Mouse (Mus musculus) common myeloid progenitor, adult 5-6 weeks (primary cell): ENCODE data around the gene Dhrs3. TPM values are rescaled to one million over a fixed set of nuclear protein-coding genes. Genes with fewer than 3 reads are reported as not detected.
A peak's percentile ranks its signal among the peaks of the same experiment; 100 is the strongest.

Source experiments
- ATAC-seq: replicated peaks from 2 replicates; pipeline ENCODE4 v1.8.0; 2016; ENCODE audit warnings: low read depth, mild to moderate bottlenecking, moderate TSS enrichment, inconsistent platforms; ENCODE audit not compliant: poor library complexity, severe bottlenecking
- total RNA-seq: library from RNA; stranded (forward); fragments of 200-1000, 187-1606 nt; gene quantifications from 2 replicates; pipeline ENCODE4 v1.2.3, GENCODE M21; 2017

The Dhrs3 gene
- total RNA-seq, 1 experiment from 2014 or later = 37.1 TPM

- no peak for ATAC-seq
Observed at GRCm38 (mm10) chr4:144934501-144934900, 41.9 kb downstream of the Dhrs3 start.

DNA sequence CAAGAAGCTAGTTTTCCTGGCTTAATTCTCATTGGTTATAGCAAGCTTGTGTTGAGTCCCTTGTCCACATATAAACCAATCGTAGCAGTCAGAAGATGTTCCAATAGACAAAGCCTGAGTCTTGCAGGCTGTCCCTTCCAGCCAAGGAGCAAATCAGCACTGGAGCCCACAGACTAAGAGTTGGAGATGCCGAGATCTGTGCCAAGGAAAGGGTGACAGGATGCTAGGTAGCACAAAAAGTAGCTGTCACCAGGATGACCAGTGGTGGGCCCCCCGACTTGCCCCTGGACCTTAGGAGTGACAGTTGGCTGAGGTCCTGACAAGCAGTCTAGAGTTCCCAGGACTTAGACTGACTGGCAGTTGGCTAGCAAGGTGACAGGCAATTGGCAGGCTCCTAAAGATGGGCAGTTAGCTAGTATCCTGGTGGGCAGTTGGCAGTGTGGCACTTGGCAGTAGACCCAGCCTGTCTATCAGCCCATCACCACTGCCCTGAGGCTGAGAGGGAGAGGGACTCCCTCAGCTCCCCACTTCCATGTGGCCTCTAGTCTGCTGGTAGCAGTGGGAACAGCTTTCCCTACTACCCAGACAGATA, 44.0 kb downstream of the Dhrs3 start:
- no peak for ATAC-seq

GRCm38 (mm10) chr4:144939847-144940411, 47.3 kb downstream of the Dhrs3 start:
- no peak for ATAC-seq

DNA sequence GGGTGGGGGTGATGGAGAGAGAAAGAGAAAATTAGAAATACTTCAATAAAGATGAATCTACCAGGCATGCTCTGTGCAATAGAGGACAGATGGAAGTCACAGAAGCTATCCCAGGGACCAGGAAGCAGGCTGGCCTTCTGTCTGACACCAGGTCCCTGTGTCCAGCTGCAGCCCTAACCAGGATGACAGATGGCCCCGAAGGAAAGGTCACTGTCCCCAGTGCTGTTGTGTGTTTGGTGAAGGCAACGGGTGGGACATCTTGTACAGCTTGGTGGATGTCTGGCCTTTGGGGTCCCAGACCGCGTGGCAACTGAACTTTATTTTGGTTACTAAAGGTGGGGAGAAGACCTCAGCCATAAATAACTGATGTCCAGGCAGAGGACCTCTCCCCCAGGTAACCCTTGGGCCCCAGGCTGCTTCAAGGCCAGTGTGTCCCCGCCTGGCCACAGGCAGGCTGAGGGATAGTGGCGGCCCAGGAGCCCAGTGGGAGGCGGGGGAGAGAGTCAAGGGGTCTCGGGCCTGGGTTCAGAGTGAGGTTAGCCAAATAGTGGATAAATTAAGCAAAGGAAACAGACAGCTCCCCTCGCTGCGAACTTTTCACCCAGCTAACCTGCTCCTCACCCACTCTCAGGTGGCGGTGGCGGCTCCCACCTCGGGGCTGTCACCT, 48.3 kb downstream of the Dhrs3 start:
- no peak for ATAC-seq

DNA sequence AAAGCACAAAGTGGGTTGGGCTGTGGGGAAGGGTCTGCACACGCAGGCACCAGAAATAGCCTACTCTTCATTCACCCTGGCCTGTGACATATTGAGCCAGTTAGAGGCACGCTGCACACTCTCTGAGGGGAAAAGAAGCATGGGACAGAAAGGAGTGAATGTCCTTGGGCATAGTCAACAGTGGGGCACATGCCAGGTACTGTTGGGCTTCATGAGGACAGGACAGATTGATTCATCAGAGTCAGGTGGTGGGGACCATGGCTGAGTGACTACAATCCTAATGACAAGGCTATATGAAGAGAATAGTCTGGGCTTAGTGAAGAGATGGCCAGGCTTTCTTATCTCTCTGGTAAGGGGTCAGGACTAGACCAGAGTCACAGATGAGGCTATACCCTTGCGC, 49.8 kb downstream of the Dhrs3 start:
- ATAC-seq = no peak

- ATAC-seq = no peak
Observed at GRCm38 (mm10) chr4:144943273-144943672, 50.6 kb downstream of the Dhrs3 start.

GRCm38 (mm10) chr4:144947738-144948390, 55.2 kb downstream of the Dhrs3 start:
- ATAC-seq = no peak

GRCm38 (mm10) chr4:144949441-144950326, 57.1 kb downstream of the Dhrs3 start:
- peak; percentile 81 for ATAC-seq

- ATAC-seq = no peak
Observed at GRCm38 (mm10) chr4:144950327-144950711, 57.7 kb downstream of the Dhrs3 start.

- ATAC-seq = peak; percentile 5; the same call in 1 of the 2 replicates
Observed at GRCm38 (mm10) chr4:144950883-144951282, 58.3 kb downstream of the Dhrs3 start.

- no peak for ATAC-seq
Observed at GRCm38 (mm10) chr4:144951859-144952258, 59.2 kb downstream of the Dhrs3 start.

- ATAC-seq = no peak
Observed at GRCm38 (mm10) chr4:144953421-144953820, 60.8 kb downstream of the Dhrs3 start.

DNA sequence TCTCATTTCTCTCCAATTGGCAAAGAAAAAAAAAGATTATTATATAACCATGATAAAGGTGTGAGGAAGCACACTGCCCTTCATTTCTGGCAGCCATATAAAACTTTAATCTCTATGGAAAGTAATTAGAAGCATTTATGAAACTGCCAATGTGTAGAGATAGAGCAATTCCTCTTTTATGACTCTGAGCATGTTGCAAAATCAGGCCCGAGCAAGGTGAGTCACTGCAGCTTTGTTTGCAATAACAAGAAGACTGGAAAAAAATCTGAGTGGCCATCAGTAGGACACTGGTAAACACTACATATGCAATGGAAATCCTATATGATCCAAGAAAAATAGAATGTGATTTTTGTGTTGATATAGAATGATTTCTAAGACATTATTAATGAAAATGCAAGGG, 63.2 kb downstream of the Dhrs3 start:
- ATAC-seq = peak; percentile 53

DNA sequence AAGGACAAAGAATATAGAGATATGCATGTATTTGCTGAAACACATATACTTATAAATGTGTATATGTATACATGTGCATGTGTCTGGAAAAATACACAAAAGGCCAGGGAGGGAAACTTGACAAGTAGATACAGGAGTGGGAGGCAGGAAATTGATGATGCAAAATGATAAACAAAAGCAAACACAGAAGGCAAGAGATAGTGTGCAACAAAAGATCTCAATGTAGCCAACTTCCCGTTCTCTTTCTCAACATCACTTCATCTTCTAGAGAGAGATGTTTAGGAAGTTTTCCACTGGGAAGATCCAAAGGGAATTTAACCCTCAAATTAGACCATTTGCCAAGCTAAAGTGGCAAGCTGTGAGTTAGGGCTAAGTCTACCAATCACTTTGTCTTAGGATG, 63.7 kb downstream of the Dhrs3 start:
- ATAC-seq = no peak

GRCm38 (mm10) chr4:144957186-144957585, 64.6 kb downstream of the Dhrs3 start:
- no peak for ATAC-seq

DNA sequence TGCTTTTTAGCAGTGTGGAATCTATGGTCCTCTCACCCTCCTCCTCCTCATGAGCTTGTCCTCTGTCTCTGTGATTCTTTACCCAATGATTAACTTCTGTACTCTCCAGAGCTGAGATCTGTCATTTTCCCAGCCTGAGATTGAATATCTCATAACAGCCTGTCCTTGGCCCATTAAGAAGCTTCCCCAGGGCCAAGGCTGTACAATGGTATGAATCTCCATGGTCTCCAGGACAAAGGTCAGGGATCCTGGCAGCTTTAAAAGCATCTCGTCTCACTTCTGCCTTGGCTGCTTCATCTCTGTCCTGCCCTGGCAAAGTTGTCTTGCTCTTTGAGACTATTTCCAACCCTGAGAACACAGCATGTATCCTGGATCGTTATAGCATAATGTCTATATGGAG, 65.1 kb downstream of the Dhrs3 start:
- no peak for ATAC-seq

DNA sequence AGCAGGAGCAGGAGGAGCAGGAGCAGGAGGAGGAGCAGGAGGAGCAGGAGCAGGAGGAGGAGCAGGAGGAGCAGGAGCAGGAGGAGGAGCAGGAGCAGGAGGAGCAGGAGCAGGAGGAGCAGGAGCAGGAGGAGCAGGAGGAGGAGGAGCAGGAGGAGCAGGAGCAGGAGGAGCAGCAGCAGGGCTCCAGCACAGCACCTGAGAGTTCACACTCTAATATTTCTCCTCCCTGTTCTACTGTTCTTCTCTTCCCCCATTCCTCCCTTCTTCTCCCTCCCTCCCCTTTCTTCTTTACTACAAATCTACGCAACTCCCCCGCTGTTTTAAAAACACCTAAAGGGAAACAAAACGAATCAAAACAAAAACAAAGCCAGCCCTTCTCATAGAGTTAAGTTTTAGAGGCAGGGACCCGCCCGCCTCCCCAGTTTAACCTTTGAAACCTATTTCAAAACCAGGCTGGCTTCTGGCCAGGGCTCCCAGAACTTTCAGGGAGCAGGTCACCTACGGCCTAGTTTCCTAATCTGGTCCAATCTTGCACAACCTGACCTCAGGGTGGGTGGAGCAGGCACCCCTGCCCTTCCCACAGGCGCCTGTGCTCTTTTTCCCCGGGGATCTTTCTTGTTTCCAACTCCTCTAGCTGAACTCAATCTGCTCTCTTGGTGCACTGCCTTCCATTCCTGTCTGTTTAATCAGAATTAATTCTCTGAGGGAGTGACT, 67.7 kb downstream of the Dhrs3 start:
- peak; percentile 46 for ATAC-seq

GRCm38 (mm10) chr4:144961232-144961631, 68.6 kb downstream of the Dhrs3 start:
- ATAC-seq = no peak

DNA sequence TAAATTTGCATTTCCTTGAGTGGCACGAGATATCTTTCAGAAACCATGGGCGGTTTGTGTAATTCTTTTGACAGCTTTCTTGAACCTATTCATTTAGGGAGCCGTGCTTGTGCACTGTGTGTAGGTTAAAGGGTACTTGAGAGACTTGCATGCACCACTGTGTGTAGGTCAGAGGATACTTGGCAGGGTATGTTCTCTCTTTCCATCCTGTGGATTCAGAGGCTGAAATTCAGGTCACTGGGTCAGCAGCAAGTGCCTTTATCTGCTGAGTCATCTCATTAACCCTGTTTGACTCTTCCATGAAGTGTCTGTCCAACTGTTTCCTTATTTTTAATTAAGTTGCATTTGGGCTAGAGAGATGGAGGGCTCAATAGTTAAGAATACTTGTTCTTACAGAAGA, 69.1 kb downstream of the Dhrs3 start:
- no peak for ATAC-seq

DNA sequence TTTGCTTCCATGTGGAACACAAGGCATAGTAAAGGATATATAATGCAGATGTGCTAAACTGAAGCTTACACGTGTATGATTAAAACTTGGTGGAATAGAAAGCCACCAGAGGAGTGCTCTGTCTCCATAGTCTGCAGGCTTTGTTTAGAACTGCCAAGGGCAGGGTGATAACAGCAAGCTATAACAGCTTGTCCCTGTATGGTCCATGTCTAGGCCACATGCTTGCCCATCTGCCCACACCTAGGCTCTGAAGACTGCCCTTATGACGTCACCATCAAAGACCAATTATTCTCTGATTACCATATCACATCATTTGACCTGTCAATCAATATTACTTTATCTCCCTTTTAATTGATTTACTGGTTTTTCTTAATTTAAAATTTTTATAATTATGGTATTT, 72.6 kb downstream of the Dhrs3 start:
- ATAC-seq = no peak
